Mouse (Mus musculus): Measurements from ENCODE around the gene Ptgfrn.

DNA sequence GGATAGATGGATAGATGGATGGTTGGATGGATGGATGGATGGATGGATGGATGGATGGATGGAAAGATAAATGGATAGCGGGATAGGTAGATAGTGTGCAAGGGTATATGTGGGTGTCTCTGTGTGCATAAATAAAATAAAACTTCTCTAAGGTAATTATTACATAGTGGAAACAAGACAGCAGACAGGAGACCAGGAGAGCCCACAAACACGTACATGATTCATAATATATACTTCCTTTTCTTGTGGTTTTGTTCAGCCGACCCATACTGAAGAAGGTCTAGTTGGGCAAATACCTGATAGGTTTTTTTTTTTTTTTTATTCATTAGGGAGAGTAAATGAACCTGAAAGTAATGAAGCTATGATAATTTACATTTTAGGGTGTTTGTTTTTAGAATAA is 96.5 kb downstream of the Ptgfrn start:
- TF ChIP-seq MAFK (IDR thresholded peaks at IDR 0.05; ENCODE audit: insufficient read depth, low read depth, low read length), result no peak
- no peak for TF ChIP-seq ZNF384 (IDR thresholded peaks at IDR 0.05; ENCODE audit: low read depth, low read length)
- no peak for TF ChIP-seq ZC3H11A (IDR thresholded peaks at IDR 0.05; ENCODE audit: borderline replicate concordance, low read depth, low read length)

All from ES-E14 (cell line).